Mouse (Mus musculus) liver, adult 2 months (tissue): Measurements from ENCODE around the gene Cyb561d1. TPM values are rescaled to one million over a fixed set of nuclear protein-coding genes. Genes with fewer than 3 reads are reported as not detected.

Source experiments
- DNase-seq: peaks from one replicate; pipeline ENCODE4 v3.0.0-alpha.2; 2011; ENCODE audit warnings: low read depth, low spot score; ENCODE audit errors: extremely low read depth
- H3K27ac ChIP-seq: fragments of 200-500 bp; replicated peaks from 2 replicates; pipeline ENCODE4 v1.5.1; 2012; ENCODE audit warnings: low read depth, mild to moderate bottlenecking, control low read depth, inconsistent platforms, low read length; ENCODE audit not compliant: insufficient read depth
- H3K27me3 ChIP-seq: fragments of 200-500 bp; 2 replicates; pipeline ENCODE4 v1.6.1; 2012; ENCODE audit warnings: mild to moderate bottlenecking, moderate library complexity, low read length, inconsistent platforms; ENCODE audit not compliant: control insufficient read depth, insufficient read depth
- H3K36me3 ChIP-seq: fragments of 200-500 bp; 2 replicates; pipeline ENCODE4 v1.6.1; 2012; ENCODE audit warnings: low read length, inconsistent platforms; ENCODE audit not compliant: control insufficient read depth, insufficient read depth
- H3K4me1 ChIP-seq: fragments of 200-500 bp; 2 replicates; pipeline ENCODE4 v1.6.1; 2011; ENCODE audit warnings: low read length; ENCODE audit not compliant: control insufficient read depth, insufficient read depth
- H3K4me3 ChIP-seq: fragments of 200-500 bp; 2 replicates; pipeline ENCODE4 v1.5.1; 2011; ENCODE audit warnings: low read depth, mild to moderate bottlenecking, control low read depth, low read length, moderate library complexity; ENCODE audit not compliant: insufficient read depth
- H3K79me2 ChIP-seq: fragments of 200-500 bp; 2 replicates; pipeline ENCODE4 v1.6.1; 2012; ENCODE audit warnings: inconsistent platforms, mild to moderate bottlenecking, low read length, moderate library complexity; ENCODE audit not compliant: control insufficient read depth, insufficient read depth
- H3K9ac ChIP-seq: fragments of 200-500 bp; 2 replicates; pipeline ENCODE4 v1.6.1; 2012; ENCODE audit warnings: low read depth, mild to moderate bottlenecking, control low read depth, inconsistent platforms, low read length
- CTCF ChIP-seq: fragments of 200-500 bp; IDR thresholded peaks from 2 replicates; pipeline ENCODE4 v1.5.1; 2011; ENCODE audit warnings: low read depth, low read length, control low read depth
- POLR2A ChIP-seq: fragments of 200-500 bp; IDR thresholded peaks from 2 replicates; pipeline ENCODE4 v1.6.1; 2011; ENCODE audit warnings: low read length, control low read depth; ENCODE audit not compliant: insufficient read depth; ENCODE audit errors: extremely low read depth
- WGBS: fragments of 180-500 bp; shearing (Covaris S2); methylation state at CpG from one replicate; pipeline ENCODE4 v1.1.7; 2018; 5-methylcytosine and 5-hydroxymethylcytosine counted together
- polyA plus RNA-seq: library from polyadenylated mRNA; depleted of rRNA; stranded (reverse); fragments of >200 nt; gene quantifications from 2 replicates; pipeline ENCODE4 v1.2.3, GENCODE M21; 2012; rRNA removed
- total RNA-seq: library from RNA; depleted of rRNA; stranded (reverse); fragments of >200 nt; gene quantifications from 2 replicates; pipeline ENCODE4 v1.2.3, GENCODE M21; 2014; rRNA removed

The Cyb561d1 gene
- total and polyA plus RNA-seq, 2 experiments, result 2.4 to 4.1 TPM

GRCm38 (mm10) chr3:108158383-108159037 lies 42.5 kb downstream of the Cyb561d1 start:
- WGBS, result 90% methylated on average over 9 of the region's 9 CpGs
- no peak overlapping the region for H3K9ac ChIP-seq
- TF ChIP-seq POLR2A, result no peak
- no peak for TF ChIP-seq CTCF
- no peaks in the 10 kb centered on the region for H3K4me1 ChIP-seq
- no peak for DNase-seq
- H3K27me3 ChIP-seq, result no peaks in the 10 kb centered on the region
- no peaks in the 10 kb centered on the region for H3K79me2 ChIP-seq
- no peak overlapping the region for H3K4me3 ChIP-seq
- no peak overlapping the region for H3K27ac ChIP-seq
- H3K36me3 ChIP-seq, result no peaks in the 10 kb centered on the region

GRCm38 (mm10) chr3:108154656-108155055 lies 46.4 kb downstream of the Cyb561d1 start, which contains the start of gene Gpr61:
Gene Gpr61, minus strand, starts transcription at chr3:108154882.
- Histone ChIP-seq H3K4me3 (no peak within 1 kb of the TSS), H3K27ac (no peak within 1 kb of the TSS), H3K4me1 (no peaks in the 10 kb centered on the region), H3K9ac (no peak within 1 kb of the TSS), H3K36me3 (no peaks in the 10 kb centered on the region), H3K79me2 (no peaks in the 10 kb centered on the region), H3K27me3 (no peaks in the 10 kb centered on the region)
- WGBS, result 81% methylated on average over 4 of the region's 4 CpGs
- TF ChIP-seq POLR2A (no peak), CTCF (no peak)
- DNase-seq, result no peak

- no peak for DNase-seq
- WGBS, result 88% methylated on average over 3 of the region's 3 CpGs
- Histone ChIP-seq H3K27me3 (no peaks in the 10 kb centered on the region), H3K36me3 (no peaks in the 10 kb centered on the region), H3K4me1 (peaks cover 3% of the 10 kb centered on the region; the same call in 1 of the 2 replicates), H3K27ac (no peak overlapping the region), H3K9ac (no peak overlapping the region), H3K79me2 (no peaks in the 10 kb centered on the region), H3K4me3 (no peak overlapping the region)
- TF ChIP-seq POLR2A (no peak), CTCF (no peak)
Observed at GRCm38 (mm10) chr3:108152290-108152689, 48.7 kb downstream of the Cyb561d1 start.

GRCm38 (mm10) chr3:108147386-108148235 lies 53.4 kb downstream of the Cyb561d1 start:
- no peak overlapping the region; the same call in 1 of the 2 replicates for H3K9ac ChIP-seq
- H3K4me3 ChIP-seq, result no peak overlapping the region
- TF ChIP-seq CTCF (peak; percentile 79), POLR2A (no peak)
- WGBS, result 44% methylated on average over 11 of the region's 11 CpGs
- no peak overlapping the region for H3K27ac ChIP-seq
- H3K27me3 ChIP-seq, result no peaks in the 10 kb centered on the region
- DNase-seq, result peak; percentile 77
- peaks cover 10% of the 10 kb centered on the region; the same call in 1 of the 2 replicates for H3K79me2 ChIP-seq
- H3K4me1 ChIP-seq, result peaks cover 5% of the 10 kb centered on the region; the same call in 1 of the 2 replicates
- peaks cover 2% of the 10 kb centered on the region; the same call in 1 of the 2 replicates for H3K36me3 ChIP-seq

GRCm38 (mm10) chr3:108146671-108147070 lies 54.3 kb downstream of the Cyb561d1 start:
- Histone ChIP-seq H3K79me2 (peaks cover 10% of the 10 kb centered on the region; the same call in 1 of the 2 replicates), H3K9ac (peak overlapping the region; percentile 38), H3K36me3 (peaks cover 2% of the 10 kb centered on the region; the same call in 1 of the 2 replicates), H3K4me1 (peaks cover 5% of the 10 kb centered on the region; the same call in 1 of the 2 replicates), H3K4me3 (no peak overlapping the region), H3K27me3 (no peaks in the 10 kb centered on the region), H3K27ac (peak overlapping the region; percentile 28)
- no peak for TF ChIP-seq CTCF
- TF ChIP-seq POLR2A, result no peak
- 45% methylated on average over 5 of the region's 5 CpGs for WGBS
- DNase-seq, result no peak

Other genes starting within 250 kb of the Cyb561d1 start
- 34.1 and 107 TPM in 2 replicates for gene Gstm3, start 231.9 kb downstream of the Cyb561d1 start, total RNA-seq
- 145 and 164 TPM in 2 replicates for gene Gstm3, start 231.9 kb downstream of the Cyb561d1 start, polyA plus RNA-seq
- 79.1 and 88.5 TPM in 2 replicates for gene Gstm2, start 214.8 kb downstream of the Cyb561d1 start, total RNA-seq
- 222 and 270 TPM in 2 replicates for gene Gstm2, start 214.8 kb downstream of the Cyb561d1 start, polyA plus RNA-seq
- gene Gstm1, start 183.2 kb downstream of the Cyb561d1 start, total RNA-seq, result 474 and 907 TPM in 2 replicates
- gene Gstm1, start 183.2 kb downstream of the Cyb561d1 start, polyA plus RNA-seq, result 5,254 and 6,847 TPM in 2 replicates
- gene Gstm4, start 156.3 kb downstream of the Cyb561d1 start, total RNA-seq, result 19.8 and 26.5 TPM in 2 replicates
- gene Gstm4, start 156.3 kb downstream of the Cyb561d1 start, polyA plus RNA-seq, result 86.0 and 98.9 TPM in 2 replicates
- gene Ampd2, start 114.6 kb downstream of the Cyb561d1 start, total RNA-seq, result 11.0 and 13.8 TPM in 2 replicates
- gene Ampd2, start 114.6 kb downstream of the Cyb561d1 start, polyA plus RNA-seq, result 69.6 and 128 TPM in 2 replicates
- 2.9 and 3.9 TPM in 2 replicates for gene Gnat2, start 108.4 kb downstream of the Cyb561d1 start, total RNA-seq
- gene Gnat2, start 108.4 kb downstream of the Cyb561d1 start, polyA plus RNA-seq, result 0.91 and 1.5 TPM in 2 replicates
- gene Gnai3, start 55.1 kb downstream of the Cyb561d1 start, total RNA-seq, result 89.5 and 92.8 TPM in 2 replicates
- 19.0 and 24.6 TPM in 2 replicates for gene Gnai3, start 55.1 kb downstream of the Cyb561d1 start, polyA plus RNA-seq
- gene Gpr61, start 46.3 kb downstream of the Cyb561d1 start, total RNA-seq, result not detected in 2 replicates
- gene Gpr61, start 46.3 kb downstream of the Cyb561d1 start, polyA plus RNA-seq, result not detected in 2 replicates
- gene Amigo1, start 14.9 kb downstream of the Cyb561d1 start, total RNA-seq, result 2.7 and 3.8 TPM in 2 replicates
- 9.3 and 15.1 TPM in 2 replicates for gene Amigo1, start 14.9 kb downstream of the Cyb561d1 start, polyA plus RNA-seq
- gene Atxn7l2, start 9.7 kb upstream of the Cyb561d1 start, total RNA-seq, result 0.28 and 0.34 TPM in 2 replicates
- gene Atxn7l2, start 9.7 kb upstream of the Cyb561d1 start, polyA plus RNA-seq, result 1.7 and 2.0 TPM in 2 replicates
- 0.09 TPM in 1 of 2 replicates, not detected in the other for gene Sypl2, start 25.4 kb upstream of the Cyb561d1 start, total RNA-seq
- gene Sypl2, start 25.4 kb upstream of the Cyb561d1 start, polyA plus RNA-seq, result 0.06 and 0.09 TPM in 2 replicates
- 85.9 and 86.7 TPM in 2 replicates for gene Psma5, start 55.7 kb upstream of the Cyb561d1 start, total RNA-seq
- gene Psma5, start 55.7 kb upstream of the Cyb561d1 start, polyA plus RNA-seq, result 40.5 and 46.4 TPM in 2 replicates
- gene Sort1, start 82.9 kb upstream of the Cyb561d1 start, total RNA-seq, result 6.5 and 10.5 TPM in 2 replicates
- 5.1 and 8.3 TPM in 2 replicates for gene Sort1, start 82.9 kb upstream of the Cyb561d1 start, polyA plus RNA-seq
- gene Mybphl, start 163.7 kb upstream of the Cyb561d1 start, total RNA-seq, result not detected in 2 replicates
- gene Mybphl, start 163.7 kb upstream of the Cyb561d1 start, polyA plus RNA-seq, result not detected in 2 replicates
- 0.40 TPM in 1 of 2 replicates, not detected in the other for gene Psrc1, start 182.6 kb upstream of the Cyb561d1 start, total RNA-seq
- gene Psrc1, start 182.6 kb upstream of the Cyb561d1 start, polyA plus RNA-seq, result 0.26 and 0.37 TPM in 2 replicates
- gene Celsr2, start 214.3 kb upstream of the Cyb561d1 start, total RNA-seq, result 0.18 and 0.47 TPM in 2 replicates
- 0.60 and 0.61 TPM in 2 replicates for gene Celsr2, start 214.3 kb upstream of the Cyb561d1 start, polyA plus RNA-seq
- gene Sars, start 244.0 kb upstream of the Cyb561d1 start, total RNA-seq, result 31.3 and 35.5 TPM in 2 replicates
- 21.3 and 24.7 TPM in 2 replicates for gene Sars, start 244.0 kb upstream of the Cyb561d1 start, polyA plus RNA-seq